Mouse (Mus musculus): ENCODE results near the gene Mpp2.

DNA sequence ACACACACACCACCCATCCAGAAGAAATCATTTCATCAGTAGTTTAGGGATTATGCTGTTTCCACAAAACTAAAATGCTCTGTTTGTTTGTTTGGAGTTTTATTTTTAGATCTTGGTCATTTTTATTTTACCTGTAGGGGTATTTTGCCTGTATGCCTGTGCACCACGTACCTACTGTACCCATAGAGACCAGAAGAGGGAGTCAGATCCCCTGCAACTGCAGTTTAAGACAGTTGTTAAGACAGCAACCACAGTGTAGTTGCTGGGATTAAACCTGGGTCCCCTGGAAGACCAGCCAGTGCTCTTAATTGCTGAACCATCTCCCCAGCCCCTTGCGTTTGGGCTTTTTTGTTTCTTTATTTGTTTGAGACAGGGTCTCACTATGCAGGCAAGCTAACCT is 19.3 kb downstream of the Mpp2 start:
- TF ChIP-seq POLR2A (IDR thresholded peaks at IDR 0.05; ENCODE audit: borderline replicate concordance, low read depth, low read length): no peak
- TF ChIP-seq CTCF (IDR thresholded peaks at IDR 0.05; ENCODE audit: low read depth, low read length): no peak
